Mouse (Mus musculus) central nervous system, embryonic 14 days (tissue): ENCODE measurements around the gene Fam234b. TPM values are rescaled to one million over a fixed set of nuclear protein-coding genes. Genes with fewer than 3 reads are reported as not detected.

ENCODE experiments used
- polyA plus RNA-seq: library from polyadenylated mRNA; depleted of rRNA; stranded (reverse); fragments of >200 nt; gene quantifications from 2 replicates; pipeline ENCODE4 v1.2.3, GENCODE M21; 2012; rRNA removed

The Fam234b gene
- 62.2 and 64.4 TPM in 2 replicates for polyA plus RNA-seq

DNA sequence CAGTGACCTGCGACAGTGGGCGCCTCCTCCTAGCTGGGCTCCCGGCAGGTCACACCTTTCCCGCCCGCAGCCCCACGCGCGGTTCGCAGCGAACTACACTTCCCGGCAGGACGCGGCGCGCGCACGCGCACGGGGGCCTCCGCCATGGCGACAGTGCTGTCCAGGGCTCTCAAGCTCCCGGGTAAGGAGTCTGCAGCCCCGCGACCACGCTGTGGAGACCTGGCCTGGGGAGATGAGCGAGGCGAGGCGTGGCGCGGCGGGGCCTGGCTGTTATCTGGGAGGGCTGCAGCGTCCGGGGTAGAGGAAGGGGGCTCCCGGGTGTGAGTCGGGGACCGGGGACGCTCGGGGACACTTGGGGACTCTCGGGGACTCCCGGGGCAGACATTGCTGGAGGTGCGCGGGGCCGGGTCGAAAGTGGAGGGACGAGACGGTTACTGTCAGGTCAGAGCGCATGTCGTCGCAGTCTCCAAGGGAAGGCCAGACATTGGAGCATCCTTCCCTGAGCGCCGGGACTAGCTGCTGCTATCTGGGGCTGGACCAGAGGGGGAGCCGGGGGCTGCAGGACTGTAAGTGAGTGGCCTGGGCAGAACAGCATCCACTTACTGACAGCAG is at the start of gene Fam234b, which contains the start of gene Hebp1:
Fam234b (plus strand) TSS at position 57 of the 612 bp plus-strand sequence.
Hebp1 (minus strand) TSS at position 102 of the 612 bp plus-strand sequence.

DNA sequence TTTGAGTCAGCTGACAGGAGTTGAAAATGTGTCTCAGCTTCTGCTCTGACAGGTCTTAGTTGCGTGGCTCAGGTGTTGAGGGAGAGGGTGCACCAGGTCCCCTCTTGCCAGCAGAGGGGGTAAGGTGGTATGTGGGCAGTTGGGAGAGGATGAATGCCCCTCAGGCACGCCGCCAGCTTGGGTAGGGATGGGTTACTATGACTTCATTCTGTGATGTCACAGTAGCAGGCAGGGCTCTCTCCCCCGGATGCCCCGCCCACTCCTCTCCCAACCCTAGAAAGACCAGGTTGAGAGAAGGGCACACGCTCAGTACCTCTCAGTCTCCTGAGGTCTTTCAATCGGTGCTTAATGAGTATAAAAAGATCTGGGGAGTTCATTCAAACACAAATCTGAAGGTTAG is 56.4 kb downstream of the Fam234b start, which contains the start of gene Gsg1:
Gsg1 (minus strand) TSS at position 199 of the 400 bp plus-strand sequence.

Other genes with a start within 250 kb of the Fam234b start
- 2.3 and 2.9 TPM in 2 replicates for gene Apold1, start 216.3 kb upstream of the Fam234b start, polyA plus RNA-seq
- 92.2 and 95.7 TPM in 2 replicates for gene Ddx47, start 186.4 kb upstream of the Fam234b start, polyA plus RNA-seq
- 0.32 and 0.48 TPM in 2 replicates for gene Gprc5a, start 132.3 kb upstream of the Fam234b start, polyA plus RNA-seq
- not detected in 2 replicates for gene Gprc5d, start 79.7 kb upstream of the Fam234b start, polyA plus RNA-seq
- 6.5 and 9.0 TPM in 2 replicates for gene Hebp1, start within 50 bp of the Fam234b start, polyA plus RNA-seq
- gene Gsg1, start 56.4 kb downstream of the Fam234b start, polyA plus RNA-seq: 0.20 and 0.28 TPM in 2 replicates
- not detected in 2 replicates for gene Pbp2, start 112.4 kb downstream of the Fam234b start, polyA plus RNA-seq
- 30.1 and 64.6 TPM in 2 replicates for gene Emp1, start 164.6 kb downstream of the Fam234b start, polyA plus RNA-seq